Mouse (Mus musculus) megakaryocyte, adult 5-6 weeks (primary cell): ENCODE results near the gene Iqcf1. TPM values are rescaled to one million over a fixed set of nuclear protein-coding genes. Genes with fewer than 3 reads are reported as not detected.
"Not testable (repeated sequence)": the region's sequence is repeated elsewhere in the genome, so short reads cannot be mapped to it uniquely, and the experiment has no call there.

Experiments
- ATAC-seq: 2 replicates; pipeline ENCODE4 v1.8.0; 2016; ENCODE audit warnings: mild to moderate bottlenecking, inconsistent platforms; ENCODE audit not compliant: poor library complexity, severe bottlenecking
- total RNA-seq, 2 experiments: library from RNA; stranded (forward) in 1 of 2; stranded (reverse) in 1 of 2; fragments of 153-499, 151-499 nt in 1 of 2; fragments of 221-1000, 200-1000 nt in 1 of 2; gene quantifications; 2 replicates each; pipeline versions ENCODE4 v1.2.3 to v1.2.4; 2015 to 2017

Iqcf1 gene
- total RNA-seq, 2 experiments from 2014 or later, result not detected

GRCm38 (mm10) chr9:106481676-106482075 lies 18.1 kb upstream of the Iqcf1 start:
- no peak for ATAC-seq

GRCm38 (mm10) chr9:106482578-106483115 lies 17.1 kb upstream of the Iqcf1 start:
- no peak for ATAC-seq

GRCm38 (mm10) chr9:106483136-106483535 lies 16.6 kb upstream of the Iqcf1 start:
- ATAC-seq, result no peak

- no peak for ATAC-seq
Observed at GRCm38 (mm10) chr9:106483606-106484005, 16.2 kb upstream of the Iqcf1 start.

GRCm38 (mm10) chr9:106485076-106485475 lies 14.7 kb upstream of the Iqcf1 start:
- no peak for ATAC-seq

- ATAC-seq, result not testable (repeated sequence)
Observed at GRCm38 (mm10) chr9:106487602-106488001, 12.2 kb upstream of the Iqcf1 start.

- ATAC-seq, result no peak
Observed at GRCm38 (mm10) chr9:106501846-106502245, 2.1 kb downstream of the Iqcf1 start.

GRCm38 (mm10) chr9:106504246-106504645 lies 4.5 kb downstream of the Iqcf1 start:
- no peak for ATAC-seq

GRCm38 (mm10) chr9:106509356-106509755 lies 9.6 kb downstream of the Iqcf1 start:
- ATAC-seq, result no peak

- ATAC-seq, result no peak
Observed at GRCm38 (mm10) chr9:106512729-106513450, 13.1 kb downstream of the Iqcf1 start.

- ATAC-seq, result no peak
Observed at GRCm38 (mm10) chr9:106513566-106513965, 13.8 kb downstream of the Iqcf1 start.

- ATAC-seq, result no peak
Observed at GRCm38 (mm10) chr9:106514273-106514672, 14.5 kb downstream of the Iqcf1 start, which contains the start of gene Iqcf5. Gene Iqcf5, plus strand, starts transcription at chr9:106514573.

- no peak for ATAC-seq
Observed at GRCm38 (mm10) chr9:106519433-106519832, 19.7 kb downstream of the Iqcf1 start.

GRCm38 (mm10) chr9:106519909-106520308 lies 20.1 kb downstream of the Iqcf1 start:
- no peak for ATAC-seq

GRCm38 (mm10) chr9:106531833-106532232 lies 32.1 kb downstream of the Iqcf1 start:
- peak; percentile 93 for ATAC-seq

GRCm38 (mm10) chr9:106534296-106534695 lies 34.5 kb downstream of the Iqcf1 start:
- no peak for ATAC-seq

GRCm38 (mm10) chr9:106534975-106535374 lies 35.2 kb downstream of the Iqcf1 start:
- no peak for ATAC-seq

Other genes starting within 250 kb of the Iqcf1 start
- gene Poc1a, start 218.9 kb upstream of the Iqcf1 start, total RNA-seq (2015), result 26.7 and 37.1 TPM in 2 replicates
- gene Poc1a, start 218.9 kb upstream of the Iqcf1 start, total RNA-seq (2017), result 15.7 and 23.1 TPM in 2 replicates
- 71.0 and 83.1 TPM in 2 replicates for gene Dusp7, start 131.3 kb upstream of the Iqcf1 start, total RNA-seq (2015)
- gene Dusp7, start 131.3 kb upstream of the Iqcf1 start, total RNA-seq (2017), result 28.1 and 35.0 TPM in 2 replicates
- gene Rpl29, start 70.5 kb upstream of the Iqcf1 start, total RNA-seq (2015), result 1,974 and 2,078 TPM in 2 replicates
- gene Rpl29, start 70.5 kb upstream of the Iqcf1 start, total RNA-seq (2017), result 1,150 and 1,200 TPM in 2 replicates
- 1.4 and 4.8 TPM in 2 replicates for gene Acy1, start 61.6 kb upstream of the Iqcf1 start, total RNA-seq (2015)
- 3.5 and 4.8 TPM in 2 replicates for gene Acy1, start 61.6 kb upstream of the Iqcf1 start, total RNA-seq (2017)
- 7.7 and 8.2 TPM in 2 replicates for gene Abhd14b, start 52.5 kb upstream of the Iqcf1 start, total RNA-seq (2015)
- gene Abhd14b, start 52.5 kb upstream of the Iqcf1 start, total RNA-seq (2017), result 2.9 and 3.2 TPM in 2 replicates
- 3.2 and 3.9 TPM in 2 replicates for gene Abhd14a, start 52.3 kb upstream of the Iqcf1 start, total RNA-seq (2015)
- 2.2 and 4.2 TPM in 2 replicates for gene Abhd14a, start 52.3 kb upstream of the Iqcf1 start, total RNA-seq (2017)
- 1.5 and 2.9 TPM in 2 replicates for gene Pcbp4, start 46.7 kb upstream of the Iqcf1 start, total RNA-seq (2015)
- gene Pcbp4, start 46.7 kb upstream of the Iqcf1 start, total RNA-seq (2017), result 2.4 and 4.0 TPM in 2 replicates
- gene Gpr62, start 34.0 kb upstream of the Iqcf1 start, total RNA-seq (2015), result not detected in 2 replicates
- not detected in 2 replicates for gene Gpr62, start 34.0 kb upstream of the Iqcf1 start, total RNA-seq (2017)
- gene Rrp9, start 24.0 kb upstream of the Iqcf1 start, total RNA-seq (2015), result 3.6 and 6.3 TPM in 2 replicates
- 10.0 and 16.0 TPM in 2 replicates for gene Rrp9, start 24.0 kb upstream of the Iqcf1 start, total RNA-seq (2017)
- gene Parp3, start 23.0 kb upstream of the Iqcf1 start, total RNA-seq (2015), result 14.3 and 19.2 TPM in 2 replicates
- gene Parp3, start 23.0 kb upstream of the Iqcf1 start, total RNA-seq (2017), result 26.7 and 29.7 TPM in 2 replicates
- gene Iqcf5, start 14.6 kb downstream of the Iqcf1 start, total RNA-seq (2015), result not detected in 2 replicates
- gene Iqcf5, start 14.6 kb downstream of the Iqcf1 start, total RNA-seq (2017), result not detected in 2 replicates
- gene Iqcf3, start 61.7 kb downstream of the Iqcf1 start, total RNA-seq (2015), result not detected in 2 replicates
- gene Iqcf3, start 61.7 kb downstream of the Iqcf1 start, total RNA-seq (2017), result not detected in 2 replicates
- not detected in 2 replicates for gene Iqcf4, start 71.0 kb downstream of the Iqcf1 start, total RNA-seq (2015)
- not detected in 2 replicates for gene Iqcf4, start 71.0 kb downstream of the Iqcf1 start, total RNA-seq (2017)
- not detected in 2 replicates for gene Iqcf6, start 126.6 kb downstream of the Iqcf1 start, total RNA-seq (2015)
- not detected in 2 replicates for gene Iqcf6, start 126.6 kb downstream of the Iqcf1 start, total RNA-seq (2017)
- gene Grm2, start 156.1 kb downstream of the Iqcf1 start, total RNA-seq (2015), result not detected in 2 replicates
- gene Grm2, start 156.1 kb downstream of the Iqcf1 start, total RNA-seq (2017), result not detected in 2 replicates
- gene Tex264, start 186.0 kb downstream of the Iqcf1 start, total RNA-seq (2015), result 9.6 and 14.1 TPM in 2 replicates
- 16.3 and 18.3 TPM in 2 replicates for gene Tex264, start 186.0 kb downstream of the Iqcf1 start, total RNA-seq (2017)